Mouse (Mus musculus): Measurements from ENCODE around the gene Vav1. TPM values are rescaled to one million over a fixed set of nuclear protein-coding genes. Genes with fewer than 3 reads are reported as not detected.

Gene Vav1
- polyA plus RNA-seq (2012; rRNA removed) = 2.9 and 3.1 TPM in 2 replicates

GRCm38 (mm10) chr17:57278943-57279590 lies at the start of gene Vav1:
Gene Vav1 (plus strand): TSS chr17:57279100.
- DNase-seq (ENCODE audit: low read depth) = no peak

GRCm38 (mm10) chr17:57229851-57230727 lies 48.8 kb upstream of the Vav1 start:
- DNase-seq (ENCODE audit: low read depth) = no peak

GRCm38 (mm10) chr17:57230728-57231125 lies 48.2 kb upstream of the Vav1 start:
- no peak for DNase-seq (ENCODE audit: low read depth)

GRCm38 (mm10) chr17:57231321-57231771 lies 47.6 kb upstream of the Vav1 start:
- DNase-seq (ENCODE audit: low read depth) = no peak

GRCm38 (mm10) chr17:57232200-57232599 lies 46.7 kb upstream of the Vav1 start:
- no peak for DNase-seq (ENCODE audit: low read depth)

- DNase-seq (ENCODE audit: low read depth) = no peak
Measured at GRCm38 (mm10) chr17:57233038-57233437, 45.9 kb upstream of the Vav1 start.

GRCm38 (mm10) chr17:57234254-57234928 lies 44.5 kb upstream of the Vav1 start:
- DNase-seq (ENCODE audit: low read depth) = no peak

GRCm38 (mm10) chr17:57235803-57236202 lies 43.1 kb upstream of the Vav1 start:
- no peak for DNase-seq (ENCODE audit: low read depth)

GRCm38 (mm10) chr17:57237181-57237580 lies 41.7 kb upstream of the Vav1 start:
- DNase-seq (ENCODE audit: low read depth) = no peak

- no peak for DNase-seq (ENCODE audit: low read depth)
Measured at GRCm38 (mm10) chr17:57243650-57244370, 35.1 kb upstream of the Vav1 start.

- DNase-seq (ENCODE audit: low read depth) = no peak
Measured at GRCm38 (mm10) chr17:57245311-57245929, 33.5 kb upstream of the Vav1 start.

GRCm38 (mm10) chr17:57246663-57247392 lies 32.1 kb upstream of the Vav1 start:
- DNase-seq (ENCODE audit: low read depth) = no peak

GRCm38 (mm10) chr17:57247393-57248200 lies 31.3 kb upstream of the Vav1 start:
- peak; percentile 100 for DNase-seq (ENCODE audit: low read depth)

GRCm38 (mm10) chr17:57248201-57248699 lies 30.6 kb upstream of the Vav1 start, which contains the start of gene Gpr108:
Gene Gpr108 (minus strand): TSS chr17:57248446.
- peak; percentile 69 for DNase-seq (ENCODE audit: low read depth)

GRCm38 (mm10) chr17:57248771-57249170 lies 30.1 kb upstream of the Vav1 start:
- no peak for DNase-seq (ENCODE audit: low read depth)

GRCm38 (mm10) chr17:57249186-57250181 lies 29.4 kb upstream of the Vav1 start, which contains the start of gene Trip10:
Gene Trip10 (plus strand): TSS chr17:57249455.
- DNase-seq (ENCODE audit: low read depth) = no peak

- DNase-seq (ENCODE audit: low read depth) = no peak
Measured at GRCm38 (mm10) chr17:57250461-57251160, 28.3 kb upstream of the Vav1 start.

Measured in gonadal fat pad, adult 2 months (tissue).